Comparison of ENCODE assay signal across 7 mouse cellular contexts in the genomic region with DNA sequence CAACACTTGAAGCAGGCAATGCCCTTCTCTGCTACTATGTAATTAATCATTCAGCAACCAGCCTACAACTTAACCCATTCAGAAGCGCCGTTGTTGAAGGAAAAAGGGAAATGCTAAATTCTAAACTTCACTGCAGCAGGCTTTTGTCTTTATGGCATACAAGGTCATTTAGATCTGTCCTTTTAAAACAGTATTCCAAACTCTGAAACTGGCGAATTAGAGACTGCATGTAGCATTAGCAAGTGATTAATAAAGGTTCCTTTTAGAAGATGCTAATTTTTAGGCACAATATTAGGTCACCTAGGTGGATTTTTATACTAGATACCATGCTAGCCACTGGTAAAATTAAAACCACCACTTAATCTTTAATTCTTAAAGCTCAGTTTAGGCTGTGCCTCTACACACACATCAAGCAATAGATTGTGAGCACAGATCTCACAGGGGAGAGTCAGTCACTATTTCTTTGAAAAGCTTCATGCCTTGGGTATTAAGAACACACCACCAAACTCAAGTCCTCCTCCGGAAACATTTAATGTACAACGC. TPM values are rescaled to one million over a fixed set of nuclear protein-coding genes. Genes with fewer than 3 reads are reported as not detected.
DNase-seq lines count a peak whose midpoint lies in the region; ATAC-seq and TF ChIP-seq lines count a peak whose summit lies in the region.

No protein-coding gene starts in this region.

- TF ChIP-seq EP300 in lung, postnatal 0 days (IDR thresholded peaks at IDR 0.05), result no peak

- no peaks in the 10 kb centered on the region for H3K27me3 ChIP-seq in lung, postnatal 0 days (replicated peaks; ENCODE audit: insufficient read depth, low read length)
- H3K27me3 ChIP-seq in embryonic facial prominence, embryonic 13.5 days, result no peaks in the 10 kb centered on the region
- no peaks in the 10 kb centered on the region for H3K27me3 ChIP-seq in limb, embryonic 10.5 days (ENCODE audit: low read depth, poor library complexity, severe bottlenecking)
- H3K27me3 ChIP-seq in stomach, embryonic 15.5 days (replicated peaks), result no peaks in the 10 kb centered on the region

- no peaks in the 10 kb centered on the region for H3K36me3 ChIP-seq in lung, postnatal 0 days (ENCODE audit: insufficient read depth, low read length)
- peaks cover 26% of the 10 kb centered on the region for H3K36me3 ChIP-seq in embryonic facial prominence, embryonic 13.5 days
- H3K36me3 ChIP-seq in limb, embryonic 10.5 days, result peaks cover 40% of the 10 kb centered on the region
- H3K36me3 ChIP-seq in stomach, embryonic 15.5 days, result 0 out of 2 replicates have a peak, but pooled peaks cover 8% of the 10 kb centered on the region

- H3K4me1 ChIP-seq in lung, postnatal 0 days (ENCODE audit: insufficient read depth, low read depth, low read length), result peaks cover 13% of the 10 kb centered on the region; the same call in 1 of the 2 replicates
- peaks cover 14% of the 10 kb centered on the region for H3K4me1 ChIP-seq in embryonic facial prominence, embryonic 13.5 days
- peaks cover 15% of the 10 kb centered on the region for H3K4me1 ChIP-seq in limb, embryonic 10.5 days
- peaks cover 11% of the 10 kb centered on the region; the same call in 1 of the 2 replicates for H3K4me1 ChIP-seq in stomach, embryonic 15.5 days

- H3K27ac ChIP-seq in lung, postnatal 0 days (ENCODE audit: low read length), result peak overlapping the region; percentile 100
- H3K27ac ChIP-seq in embryonic facial prominence, embryonic 13.5 days, result peak overlapping the region; percentile 100
- H3K27ac ChIP-seq in limb, embryonic 10.5 days, result peak overlapping the region; percentile 100
- peak overlapping the region; percentile 100 for H3K27ac ChIP-seq in stomach, embryonic 15.5 days

- peak overlapping the region; percentile 64 for H3K4me2 ChIP-seq in lung, postnatal 0 days (replicated peaks; ENCODE audit: low read depth, low read length)
- peak overlapping the region; percentile 66 for H3K4me2 ChIP-seq in embryonic facial prominence, embryonic 13.5 days
- H3K4me2 ChIP-seq in stomach, embryonic 15.5 days, result peak overlapping the region; percentile 59

- H3K9ac ChIP-seq in lung, postnatal 0 days (replicated peaks; ENCODE audit: low read depth), result peak overlapping the region; percentile 96
- H3K9ac ChIP-seq in embryonic facial prominence, embryonic 13.5 days, result peak overlapping the region; percentile 100
- H3K9ac ChIP-seq in stomach, embryonic 15.5 days, result peak overlapping the region; percentile 56; the same call in 1 of the 2 replicates

- H3K9me3 ChIP-seq in lung, postnatal 0 days (ENCODE audit: low read length), result no peaks in the 10 kb centered on the region
- H3K9me3 ChIP-seq in embryonic facial prominence, embryonic 13.5 days, result no peaks in the 10 kb centered on the region
- H3K9me3 ChIP-seq in limb, embryonic 10.5 days (replicated peaks), result no peaks in the 10 kb centered on the region
- no peaks in the 10 kb centered on the region for H3K9me3 ChIP-seq in stomach, embryonic 15.5 days

- ATAC-seq in lung, postnatal 0 days, result no peak
- no peak for ATAC-seq in embryonic facial prominence, embryonic 13.5 days (ENCODE audit: insufficient number of reproducible peaks, insufficient read depth, low FRiP score, low TSS enrichment, low read depth)
- ATAC-seq in stomach, embryonic 15.5 days (ENCODE audit: insufficient read depth, low FRiP score, low read depth), result no peak

- no peak for DNase-seq in lung, postnatal 0 days (ENCODE audit: low spot score)
- DNase-seq in lung, postnatal 25 days (ENCODE audit: low spot score), result no peak
- DNase-seq in limb, embryonic 10.5 days (ENCODE audit: low spot score), result no peak
- no peak for DNase-seq in testis, postnatal 14 days (ENCODE audit: low spot score)
- DNase-seq in right cerebral cortex, adult 2 months (ENCODE audit: low spot score in 2 of 2), result no peak

- WGBS in lung, postnatal 0 days, result 6% methylated on average over 5 of the region's 5 CpGs
- 19% methylated on average over 5 of the region's 5 CpGs for WGBS in embryonic facial prominence, embryonic 13.5 days
- 16% methylated on average over 5 of the region's 5 CpGs for WGBS in limb, embryonic 10.5 days
- 11% methylated on average over 5 of the region's 5 CpGs for WGBS in stomach, embryonic 15.5 days

- no peak for TF ChIP-seq CTCF in lung, postnatal 0 days (IDR thresholded peaks at IDR 0.05)

- peak overlapping the region; percentile 85 for H3K4me3 ChIP-seq in lung, postnatal 0 days (ENCODE audit: low read depth, low read length)
- H3K4me3 ChIP-seq in embryonic facial prominence, embryonic 13.5 days, result peak overlapping the region; percentile 91
- H3K4me3 ChIP-seq in limb, embryonic 10.5 days, result peak overlapping the region; percentile 89
- H3K4me3 ChIP-seq in stomach, embryonic 15.5 days (replicated peaks), result peak overlapping the region; percentile 83

RNA-seq across cellular contexts. Expression of gene Gtf2a1, which starts 2.7 kb away (rescaled TPM):
- 25.0 and 30.3 TPM in 2 replicates for polyA plus RNA-seq in lung, postnatal 0 days (2015; fragmentation: Nextera tagmentation; extraction: Ambion mirVana)
- 43.8 and 50.3 TPM in 2 replicates for polyA plus RNA-seq in embryonic facial prominence, embryonic 13.5 days (2015; fragmentation: Nextera tagmentation; extraction: Ambion mirVana)
- 48.6 and 62.4 TPM in 2 replicates for polyA plus RNA-seq in limb, embryonic 10.5 days (2016; fragmentation: Nextera tagmentation; extraction: Ambion mirVana)
- polyA plus RNA-seq in stomach, embryonic 15.5 days (2015; fragmentation: Nextera tagmentation; extraction: Ambion mirVana), result 36.7 and 39.2 TPM in 2 replicates
